In genomic region chr17:83222705-83223104, GRCm38 (mm10) we compare ENCODE assay signal across 15 mouse cellular contexts. TPM values are rescaled to one million over a fixed set of nuclear protein-coding genes. Genes with fewer than 3 reads are reported as not detected.
DNase-seq lines count a peak whose midpoint lies in the region; ATAC-seq and TF ChIP-seq lines count a peak whose summit lies in the region.
"Had no signal": no experiment of that assay in that cellular context is flagged by ENCODE, and none has a peak within 500 bp of the region (broad histone marks: within the 10 kb centered on the region; RNA-seq: fewer than 3 reads in every experiment).

No protein-coding gene starts in this region.

- H3K4me1 ChIP-seq in heart, embryonic 13.5 days = peaks cover 72% of the 10 kb centered on the region
- peaks cover 65% of the 10 kb centered on the region for H3K4me1 ChIP-seq in kidney, postnatal 0 days (replicated peaks; ENCODE audit: insufficient read depth, low read length)
- peaks cover 25% of the 10 kb centered on the region for H3K4me1 ChIP-seq in neural tube, embryonic 14.5 days (ENCODE audit: control insufficient read depth, insufficient read depth, low read length)

- TF ChIP-seq CTCF in kidney, postnatal 0 days (IDR thresholded peaks at IDR 0.05; ENCODE audit: low read depth) = no peak

- 0 out of 2 replicates have a peak overlapping the region, but pooled peaks have one; percentile 20 for H3K27ac ChIP-seq in heart, embryonic 13.5 days (replicated peaks)
- peak overlapping the region; percentile 61 for H3K27ac ChIP-seq in kidney, postnatal 0 days
- no peak overlapping the region for H3K27ac ChIP-seq in neural tube, embryonic 14.5 days (ENCODE audit: low read depth, low read length)
- H3K27ac ChIP-seq: layer of hippocampus, adult 2 months; liver, embryonic 15.5 days had no signal

- WGBS in heart, embryonic 13.5 days = 56% methylated on average over 3 of the region's 3 CpGs
- 6% methylated on average over 3 of the region's 3 CpGs for WGBS in kidney, postnatal 0 days
- 14% methylated on average over 3 of the region's 3 CpGs for WGBS in neural tube, embryonic 14.5 days

- no peak overlapping the region for H3K4me2 ChIP-seq in heart, embryonic 13.5 days
- no peak overlapping the region for H3K4me2 ChIP-seq in kidney, postnatal 0 days (ENCODE audit: low read length)
- H3K4me2 ChIP-seq in neural tube, embryonic 14.5 days (ENCODE audit: low read depth, low read length) = no peak overlapping the region
- H3K4me2 ChIP-seq: liver, embryonic 15.5 days had no signal

- intact Hi-C loops in heart, postnatal 10 days (cut with DNase I) = no loop called here

- H3K27me3 ChIP-seq in heart, embryonic 13.5 days (replicated peaks) = no peaks in the 10 kb centered on the region
- H3K27me3 ChIP-seq in kidney, postnatal 0 days (ENCODE audit: insufficient read depth, low read length) = no peaks in the 10 kb centered on the region
- H3K27me3 ChIP-seq in neural tube, embryonic 14.5 days (ENCODE audit: control insufficient read depth, insufficient read depth, low read length) = no peaks in the 10 kb centered on the region
- H3K27me3 ChIP-seq: CH12.LX; liver, embryonic 15.5 days had no signal

- no peak for DNase-seq in heart, postnatal 10 days
- peak; percentile 86 for DNase-seq in forelimb bud, embryonic 11.5 days (ENCODE audit: low read depth, low spot score)
- DNase-seq in kidney, postnatal 0 days (ENCODE audit: low spot score) = peak; percentile 90
- DNase-seq in Muller cell, postnatal 12 days (ENCODE audit: inconsistent ontology term) = no peak
- DNase-seq: cerebellum, adult 8-10 months; midbrain, embryonic 14.5 days; retina, postnatal 1 day; thymus, postnatal 14 days had no signal

- H3K4me3 ChIP-seq in heart, embryonic 13.5 days = no peak overlapping the region
- no peak overlapping the region for H3K4me3 ChIP-seq in kidney, postnatal 0 days (replicated peaks; ENCODE audit: low read depth, low read length)
- no peak overlapping the region for H3K4me3 ChIP-seq in neural tube, embryonic 14.5 days (ENCODE audit: low read depth, low read length)
- H3K4me3 ChIP-seq: layer of hippocampus, adult 2 months; liver, embryonic 15.5 days had no signal

- ATAC-seq in heart, embryonic 13.5 days (ENCODE audit: extremely low read depth, insufficient number of reproducible peaks, low FRiP score, low TSS enrichment) = no peak
- ATAC-seq in kidney, postnatal 0 days (replicated peaks; ENCODE audit: low FRiP score, low read depth) = peak; percentile 84
- ATAC-seq in neural tube, embryonic 14.5 days (ENCODE audit: low read depth) = peak; percentile 22; the same call in 1 of the 2 replicates
- ATAC-seq in erythroid progenitor cell, adult 5-6 weeks (replicated peaks; ENCODE audit: low FRiP score, poor library complexity, severe bottlenecking) = no peak
- ATAC-seq in megakaryocyte progenitor cell, adult 5-6 weeks (replicated peaks; ENCODE audit: poor library complexity) = no peak

- no peaks in the 10 kb centered on the region for H3K9me3 ChIP-seq in heart, embryonic 13.5 days
- no peaks in the 10 kb centered on the region for H3K9me3 ChIP-seq in kidney, postnatal 0 days (replicated peaks; ENCODE audit: low read length)
- H3K9me3 ChIP-seq in neural tube, embryonic 14.5 days (ENCODE audit: control insufficient read depth, low read length) = no peaks in the 10 kb centered on the region
- H3K9me3 ChIP-seq: liver, embryonic 15.5 days had no signal

- H3K9ac ChIP-seq in heart, embryonic 13.5 days = peak overlapping the region; percentile 64
- H3K9ac ChIP-seq in kidney, postnatal 0 days (ENCODE audit: low read depth, low read length) = no peak overlapping the region
- no peak overlapping the region for H3K9ac ChIP-seq in neural tube, embryonic 14.5 days (replicated peaks; ENCODE audit: low read depth, low read length)
- H3K9ac ChIP-seq: liver, embryonic 15.5 days had no signal

- H3K36me3 ChIP-seq in heart, embryonic 13.5 days = peaks cover 80% of the 10 kb centered on the region
- peaks cover 24% of the 10 kb centered on the region for H3K36me3 ChIP-seq in kidney, postnatal 0 days (ENCODE audit: insufficient read depth, low read length)
- H3K36me3 ChIP-seq in neural tube, embryonic 14.5 days (ENCODE audit: control insufficient read depth, insufficient read depth, low read length) = no peaks in the 10 kb centered on the region

RNA-seq across cellular contexts. Expression of gene Pkdcc, which starts 7.6 kb away (rescaled TPM):
- polyA plus RNA-seq in heart, embryonic 13.5 days (2015; fragmentation: Nextera tagmentation; extraction: Ambion mirVana) = 10.1 and 11.1 TPM in 2 replicates
- 10 to 100 TPM; 46.5 to 50.4 TPM for total RNA-seq in heart, postnatal 10 days (2021)
- 28.5 and 29.1 TPM in 2 replicates for polyA plus RNA-seq in kidney, postnatal 0 days (2015; fragmentation: Nextera tagmentation; extraction: Ambion mirVana)
- 3.9 and 4.8 TPM in 2 replicates for polyA plus RNA-seq in neural tube, embryonic 14.5 days (2014; fragmentation: Nextera tagmentation; extraction: Ambion mirVana)
- total RNA-seq in erythroid progenitor cell, adult 5-6 weeks (2015; ENCODE audit: low replicate concordance) = not detected in 2 replicates
- 0.68 and 1.4 TPM in 2 replicates for total RNA-seq in erythroid progenitor cell, adult 5-6 weeks (2017; ENCODE audit: low replicate concordance)
- 0.24 and 0.52 TPM in 2 replicates for total RNA-seq in megakaryocyte progenitor cell, adult 5-6 weeks (2015)
- total RNA-seq in megakaryocyte progenitor cell, adult 5-6 weeks (2017) = 1.0 and 1.1 TPM in 2 replicates

Comparison
In these comparisons a context has a peak if more than half of its experiments do, and no peak if none do; other contexts are left out.
1. ATAC-seq: peak in kidney, postnatal 0 days (single experiment) and neural tube, embryonic 14.5 days (single experiment); none in heart, embryonic 13.5 days (single experiment), erythroid progenitor cell, adult 5-6 weeks (single experiment) and megakaryocyte progenitor cell, adult 5-6 weeks (single experiment).
2. DNase-seq: peak in forelimb bud, embryonic 11.5 days (single experiment) and kidney, postnatal 0 days (single experiment); none in heart, postnatal 10 days (0 of 2) and Muller cell, postnatal 12 days (single experiment).
3. RNA of gene Pkdcc, which starts 7.6 kb away (total RNA-seq): 46.5 to 50.4 TPM in heart, postnatal 10 days; 0.24 to 1.1 TPM in megakaryocyte progenitor cell, adult 5-6 weeks and 0.68 to 1.4 TPM in erythroid progenitor cell, adult 5-6 weeks; every median in the first group is over 10 times any median in the second.